Mouse (Mus musculus): ENCODE data around the gene Kcnab3.
"Not testable (repeated sequence)": the region's sequence is repeated elsewhere in the genome, so short reads cannot be mapped to it uniquely, and the experiment has no call there.

Gene Kcnab3

GRCm38 (mm10) chr11:69325628-69326407, at the start of gene Kcnab3:
TSS of gene Kcnab3 (plus strand) at chr11:69326258.
- peak; percentile 91 for DNase-seq

DNA sequence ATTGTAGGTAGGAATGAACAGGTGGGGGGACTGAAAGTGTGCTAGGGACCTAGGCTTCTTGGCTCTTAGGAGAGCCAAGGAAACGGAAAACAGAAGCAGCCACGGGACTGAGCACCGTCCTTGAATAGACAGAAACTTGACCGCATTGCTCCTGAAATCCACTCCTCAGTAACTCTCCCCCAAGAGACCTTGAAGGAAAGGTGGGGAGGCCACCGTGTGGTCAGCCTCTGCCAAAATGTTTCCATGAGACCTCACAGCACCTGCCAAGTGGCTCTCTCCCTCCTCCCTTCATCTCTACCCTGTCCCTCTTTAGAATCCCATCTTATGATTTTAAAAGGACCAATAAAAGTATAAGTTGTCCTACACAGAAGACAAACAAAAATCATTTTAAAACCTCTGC, 48.8 kb upstream of the Kcnab3 start:
- no peak for DNase-seq

GRCm38 (mm10) chr11:69291111-69291510, 34.9 kb upstream of the Kcnab3 start:
- DNase-seq = no peak

DNA sequence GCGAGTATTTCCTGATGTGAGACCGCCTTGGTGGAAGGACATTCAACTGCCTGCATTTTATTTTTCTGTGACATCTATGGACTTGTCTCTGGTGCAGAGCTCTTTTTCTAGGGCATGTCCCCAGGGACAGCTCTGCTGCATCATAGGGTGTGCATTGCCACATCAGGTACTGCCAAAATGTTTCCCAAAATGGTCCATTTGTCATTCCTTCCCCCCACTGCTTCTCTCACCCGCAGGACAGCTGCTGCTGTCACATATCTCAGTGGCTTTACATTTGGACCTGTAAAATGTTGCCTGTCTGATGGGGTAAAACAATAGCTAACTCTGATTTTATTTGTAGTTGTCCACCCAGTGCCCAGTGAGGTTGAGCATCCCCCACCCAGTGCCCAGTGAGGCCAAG, 30.8 kb upstream of the Kcnab3 start:
- DNase-seq = no peak

- DNase-seq = no peak
Measured at GRCm38 (mm10) chr11:69297799-69298198, 28.3 kb upstream of the Kcnab3 start.

- DNase-seq = no peak
Measured at GRCm38 (mm10) chr11:69298231-69298630, 27.8 kb upstream of the Kcnab3 start.

- no peak for DNase-seq
Measured at GRCm38 (mm10) chr11:69302817-69303216, 23.2 kb upstream of the Kcnab3 start.

DNA sequence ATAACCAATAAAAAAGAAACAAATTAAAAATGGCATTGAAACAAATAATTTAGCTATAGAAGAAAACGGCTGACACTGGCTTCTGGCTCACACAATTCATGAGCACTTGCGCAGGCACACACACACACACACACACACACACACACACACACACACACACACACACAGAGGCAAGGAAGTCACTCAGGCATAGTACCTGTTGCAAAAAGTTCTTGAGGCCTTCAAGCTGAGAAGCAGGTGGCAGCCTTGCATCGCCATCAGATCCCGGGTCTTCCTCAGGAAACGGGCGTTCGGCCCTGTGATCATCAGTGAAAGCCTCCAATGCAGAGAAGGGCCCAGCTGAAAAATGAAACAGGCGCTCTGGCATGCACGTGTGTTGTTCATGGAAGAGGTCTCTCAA, 20.8 kb upstream of the Kcnab3 start:
- DNase-seq = no peak

- DNase-seq = no peak
Measured at GRCm38 (mm10) chr11:69306039-69306438, 20.0 kb upstream of the Kcnab3 start.

GRCm38 (mm10) chr11:69311266-69311665, 14.8 kb upstream of the Kcnab3 start:
- no peak for DNase-seq

DNA sequence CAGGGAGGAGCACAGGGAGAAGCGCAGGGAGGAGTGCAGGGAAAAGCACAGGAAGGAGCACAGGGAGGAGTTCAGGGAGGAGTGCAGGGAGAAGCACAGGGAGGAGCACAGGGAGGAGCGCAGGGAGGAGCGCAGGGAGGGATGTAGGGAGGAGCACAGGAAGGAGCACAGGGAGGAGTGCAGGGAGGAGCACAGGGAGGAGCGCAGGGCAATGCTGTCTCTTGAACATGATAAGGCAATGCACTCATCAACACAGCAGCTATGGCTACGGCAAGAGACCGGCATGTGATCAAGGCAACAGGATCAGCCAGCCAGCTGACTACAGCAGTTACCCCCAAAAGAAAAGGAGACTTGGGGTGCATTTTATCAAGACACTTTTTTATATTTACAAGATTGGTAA, 9.7 kb upstream of the Kcnab3 start:
- no peak for DNase-seq

DNA sequence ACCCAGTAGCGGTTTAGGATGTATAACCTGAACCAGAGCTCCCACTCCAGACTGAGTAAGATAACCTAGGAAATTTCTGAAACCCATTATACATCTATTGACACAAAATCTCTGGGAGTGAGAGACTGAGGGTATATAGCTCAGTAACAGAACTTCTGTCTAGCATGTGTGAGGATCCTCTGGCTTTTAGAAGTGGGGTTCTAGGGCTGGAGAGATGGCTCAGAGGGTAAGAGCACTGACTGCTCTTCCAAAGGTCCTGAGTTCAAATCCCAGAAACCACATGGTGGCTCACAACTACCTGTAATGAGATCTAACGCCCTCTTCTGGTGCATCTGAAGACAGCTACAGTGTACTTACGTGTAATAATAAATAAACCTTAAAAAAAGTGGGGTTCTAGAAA, 8.1 kb upstream of the Kcnab3 start:
- not testable (repeated sequence) for DNase-seq

DNA sequence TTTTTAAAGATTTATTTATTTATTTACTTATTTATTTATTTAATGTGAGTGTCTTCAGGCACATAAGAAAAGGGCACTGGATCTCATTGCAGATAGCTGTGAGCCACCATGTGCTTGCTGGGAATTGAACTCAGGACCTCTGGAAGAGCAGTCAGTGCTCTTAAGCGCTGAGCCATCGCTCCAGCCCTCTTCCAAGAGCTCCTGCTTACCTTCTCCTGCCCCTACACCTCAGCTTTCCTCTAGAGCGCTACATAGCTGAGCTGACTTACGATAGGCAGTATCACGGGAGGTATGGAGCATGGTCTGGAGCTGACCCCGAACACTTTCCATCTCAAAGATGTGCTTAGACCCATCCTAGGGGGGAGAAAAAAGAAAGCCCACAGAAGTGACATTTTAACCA, 4.5 kb upstream of the Kcnab3 start:
- DNase-seq = no peak

DNA sequence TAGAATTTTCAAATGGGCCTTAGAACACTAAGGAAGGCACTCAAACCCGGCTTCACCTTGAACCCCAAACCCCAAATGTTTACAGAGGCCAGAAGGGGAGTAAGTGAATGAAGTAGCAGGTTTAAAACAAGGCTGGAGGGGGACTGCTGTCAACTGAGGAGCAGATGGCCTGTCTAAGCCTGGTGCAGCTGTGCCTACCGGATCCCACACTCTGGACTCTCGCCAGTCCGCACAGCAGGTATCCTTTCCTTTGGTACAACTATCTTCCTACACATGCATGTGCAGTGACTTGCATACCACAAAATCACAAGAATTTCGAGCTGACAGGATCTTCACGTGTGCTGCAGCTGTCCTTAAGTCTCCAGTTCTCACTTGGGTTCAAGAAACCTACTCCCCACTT, 4.0 kb upstream of the Kcnab3 start:
- DNase-seq = no peak

- no peak for DNase-seq
Measured at GRCm38 (mm10) chr11:69322693-69323471, 3.2 kb upstream of the Kcnab3 start.

- peak; percentile 99 for DNase-seq
Measured at GRCm38 (mm10) chr11:69323667-69324111, 2.4 kb upstream of the Kcnab3 start, which contains the start of the genes Cntrob and Trappc1. TSS of gene Cntrob (minus strand) at chr11:69323775. TSS of gene Trappc1 (plus strand) at chr11:69323980.

- no peak for DNase-seq
Measured at GRCm38 (mm10) chr11:69324749-69325148, 1.3 kb upstream of the Kcnab3 start.

DNA sequence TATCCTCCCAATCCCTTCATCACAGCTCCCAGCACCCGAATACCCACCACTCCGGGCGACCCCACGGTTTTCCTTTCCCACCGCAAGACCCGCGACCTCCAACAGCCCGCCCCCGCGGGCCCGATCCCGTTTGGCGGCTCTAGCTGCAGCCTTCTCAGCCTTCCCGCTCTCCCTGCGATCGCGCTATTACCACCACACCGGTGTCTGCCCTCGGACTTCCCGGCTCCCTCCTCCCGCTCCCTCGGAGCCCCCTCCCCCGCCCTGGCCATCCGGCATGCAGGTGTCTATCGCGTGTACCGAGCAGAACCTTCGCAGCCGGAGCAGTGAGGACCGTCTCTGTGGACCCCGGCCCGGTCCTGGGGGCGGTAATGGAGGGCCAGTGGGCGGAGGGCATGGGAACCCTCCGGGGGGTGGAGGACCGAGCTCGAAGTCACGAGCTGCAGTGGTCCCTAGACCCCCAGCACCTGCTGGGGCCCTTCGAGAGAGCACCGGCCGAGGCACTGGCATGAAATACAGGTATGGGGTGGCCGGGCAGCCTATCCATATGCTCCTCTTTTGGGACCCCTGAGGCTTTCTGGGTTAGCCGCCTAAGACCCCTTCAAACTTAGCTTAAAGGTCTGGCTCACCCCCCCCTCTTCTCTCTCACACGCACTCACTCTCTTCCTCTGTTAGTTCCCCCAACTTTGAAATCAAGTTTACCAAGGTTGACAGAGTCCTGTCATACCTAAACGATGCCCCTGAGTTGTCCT, 524 bp downstream of the Kcnab3 start:
- DNase-seq = no peak

GRCm38 (mm10) chr11:69327157-69327442, 1.0 kb downstream of the Kcnab3 start:
- no peak for DNase-seq

DNA sequence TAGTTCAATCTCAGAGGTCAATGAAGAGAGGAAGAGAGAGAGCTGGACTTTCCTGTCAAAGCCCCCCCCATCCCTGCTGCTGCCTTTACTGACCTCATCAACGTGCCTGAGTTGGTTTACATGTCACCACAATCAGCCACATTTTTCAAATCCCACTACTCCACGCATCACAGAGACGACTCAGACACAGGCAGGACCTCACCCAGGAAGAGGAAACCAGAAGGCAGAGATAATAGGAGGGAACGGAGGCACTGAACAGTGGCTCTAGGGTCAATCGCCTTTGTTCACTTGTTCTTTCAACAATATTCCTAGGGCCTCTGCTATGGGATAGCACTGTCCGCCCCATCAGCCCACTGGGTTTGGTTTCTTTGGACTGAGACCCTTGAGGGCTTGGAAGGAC, 1.6 kb downstream of the Kcnab3 start:
- no peak for DNase-seq

DNA sequence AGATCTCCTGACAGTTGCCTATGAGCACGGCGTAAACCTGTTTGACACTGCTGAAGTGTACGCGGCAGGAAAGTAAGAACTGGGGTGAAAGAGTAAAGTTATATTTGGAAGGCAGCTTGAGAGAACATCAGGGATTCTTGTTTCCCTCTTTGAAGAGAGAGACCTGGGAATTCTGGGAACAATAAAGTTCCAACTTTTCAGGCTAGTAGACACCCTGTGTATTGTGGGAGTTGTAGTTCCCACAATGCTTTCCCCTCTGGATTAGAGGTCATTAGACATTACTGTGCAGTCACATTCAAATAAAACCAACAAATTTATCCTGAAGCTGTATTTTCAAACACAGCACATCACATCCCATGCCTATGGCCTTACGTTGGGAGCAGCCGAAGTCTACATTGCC, 2.5 kb downstream of the Kcnab3 start:
- no peak for DNase-seq

GRCm38 (mm10) chr11:69331152-69331551, 5.1 kb downstream of the Kcnab3 start:
- no peak for DNase-seq

GRCm38 (mm10) chr11:69331929-69332405, 5.9 kb downstream of the Kcnab3 start:
- peak; percentile 64 for DNase-seq

Data from kidney, adult 9 months (tissue).